In the genomic region with DNA sequence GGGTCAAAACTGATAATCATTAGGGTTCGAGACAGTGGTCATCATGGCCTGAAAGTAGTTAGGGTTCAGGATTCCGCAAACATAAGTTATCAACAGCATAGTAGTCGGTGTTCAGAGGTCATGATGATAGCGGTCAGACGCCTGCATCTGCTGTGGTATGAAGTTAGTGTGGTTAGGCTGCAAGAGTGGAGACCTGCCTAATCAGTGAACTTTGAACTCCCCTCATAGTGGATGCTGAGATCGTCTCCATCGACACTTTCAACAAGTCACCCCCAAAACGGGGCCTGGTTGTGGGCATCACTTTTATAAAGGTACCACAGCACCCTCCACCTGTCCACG, we compare ENCODE assay signal across 1 mouse cellular context.
TF ChIP-seq lines count a peak whose summit lies in the region.

No protein-coding gene starts in this region.

TF ChIP-seq in CH12.LX, 34 proteins besides CTCF, POLR2A, EP300 and RAD21:
- no peak for TF ChIP-seq ZKSCAN1 (IDR thresholded peaks at IDR 0.05; ENCODE audit: borderline replicate concordance, low read depth, low read length)
- TF ChIP-seq RCOR1 (conservative IDR thresholded peaks at IDR 0.05; ENCODE audit: low read depth, low read length) = no peak
- TF ChIP-seq HCFC1 (IDR thresholded peaks at IDR 0.05; ENCODE audit: low read depth, low read length) = no peak
- no peak for TF ChIP-seq NRF1 (IDR thresholded peaks at IDR 0.05; ENCODE audit: low read depth, low read length)
- no peak for TF ChIP-seq NELFE (IDR thresholded peaks at IDR 0.05; ENCODE audit: low read depth, low read length)
- no peak for TF ChIP-seq ZNF384 (IDR thresholded peaks at IDR 0.05; ENCODE audit: low read depth, low read length)
- no peak for TF ChIP-seq GABPA (IDR thresholded peaks at IDR 0.05; ENCODE audit: insufficient replicate concordance, low read depth, low read length)
- no peak for TF ChIP-seq POLR2AphosphoS2 (IDR thresholded peaks at IDR 0.05; ENCODE audit: low read depth, low read length)
- no peak for TF ChIP-seq SMC3 (IDR thresholded peaks at IDR 0.05; ENCODE audit: low read depth, low read length)
- TF ChIP-seq TCF12 (IDR thresholded peaks at IDR 0.05; ENCODE audit: low read depth, low read length) = no peak
- TF ChIP-seq MAFK (IDR thresholded peaks at IDR 0.05; ENCODE audit: insufficient replicate concordance, low read length) = no peak
- TF ChIP-seq BHLHE40 (IDR thresholded peaks at IDR 0.05; ENCODE audit: low read depth, low read length) = no peak
- no peak for TF ChIP-seq JUN (IDR thresholded peaks at IDR 0.05; ENCODE audit: insufficient read depth, low read depth, low read length)
